Mouse (Mus musculus): ENCODE results near the gene Cacnb4. TPM values are rescaled to one million over a fixed set of nuclear protein-coding genes. Genes with fewer than 3 reads are reported as not detected.

Gene Cacnb4
- polyA plus RNA-seq, 1 experiment from 2014 or later: 0.30 TPM

- Histone ChIP-seq H3K4me3 (ENCODE audit: low read depth, low read length) (no peak overlapping the region), H3K9ac (ENCODE audit: low read depth, low read length) (no peak overlapping the region), H3K27me3 (ENCODE audit: control insufficient read depth, insufficient read depth, low read length) (no peaks in the 10 kb centered on the region), H3K36me3 (ENCODE audit: control insufficient read depth, insufficient read depth, low read length) (no peaks in the 10 kb centered on the region), H3K9me3 (replicated peaks; ENCODE audit: control insufficient read depth, low read length) (no peaks in the 10 kb centered on the region), H3K27ac (ENCODE audit: low read depth, low read length) (no peak overlapping the region), H3K4me1 (ENCODE audit: control insufficient read depth, insufficient read depth, low read length) (no peaks in the 10 kb centered on the region), H3K4me2 (no peak overlapping the region)
- WGBS (ENCODE audit: insufficient replicate concordance): 73% methylated on average over 5 of the region's 5 CpGs
- no peak for ATAC-seq (replicated peaks; ENCODE audit: insufficient number of reproducible peaks, low FRiP score, low TSS enrichment)
Observed at GRCm38 (mm10) chr2:52700352-52700751, 23.7 kb upstream of the Cacnb4 start.

GRCm38 (mm10) chr2:52694604-52695003 is 18.0 kb upstream of the Cacnb4 start:
- 84% methylated on average over 6 of the region's 6 CpGs for WGBS (ENCODE audit: insufficient replicate concordance)
- no peak for ATAC-seq (replicated peaks; ENCODE audit: insufficient number of reproducible peaks, low FRiP score, low TSS enrichment)
- Histone ChIP-seq H3K27ac (ENCODE audit: low read depth, low read length) (no peak overlapping the region), H3K36me3 (ENCODE audit: control insufficient read depth, insufficient read depth, low read length) (no peaks in the 10 kb centered on the region; the same call in 1 of the 2 replicates), H3K4me2 (no peak overlapping the region), H3K9ac (ENCODE audit: low read depth, low read length) (no peak overlapping the region), H3K9me3 (replicated peaks; ENCODE audit: control insufficient read depth, low read length) (no peaks in the 10 kb centered on the region), H3K4me1 (ENCODE audit: control insufficient read depth, insufficient read depth, low read length) (no peaks in the 10 kb centered on the region; the same call in 1 of the 2 replicates), H3K4me3 (ENCODE audit: low read depth, low read length) (no peak overlapping the region), H3K27me3 (ENCODE audit: control insufficient read depth, insufficient read depth, low read length) (no peaks in the 10 kb centered on the region)

GRCm38 (mm10) chr2:52691745-52692144 is 15.1 kb upstream of the Cacnb4 start:
- Histone ChIP-seq H3K4me2 (no peak overlapping the region), H3K27me3 (ENCODE audit: control insufficient read depth, insufficient read depth, low read length) (no peaks in the 10 kb centered on the region), H3K9ac (ENCODE audit: low read depth, low read length) (no peak overlapping the region), H3K9me3 (replicated peaks; ENCODE audit: control insufficient read depth, low read length) (no peaks in the 10 kb centered on the region), H3K36me3 (ENCODE audit: control insufficient read depth, insufficient read depth, low read length) (no peaks in the 10 kb centered on the region; the same call in 1 of the 2 replicates), H3K4me1 (ENCODE audit: control insufficient read depth, insufficient read depth, low read length) (no peaks in the 10 kb centered on the region; the same call in 1 of the 2 replicates), H3K4me3 (ENCODE audit: low read depth, low read length) (no peak overlapping the region), H3K27ac (ENCODE audit: low read depth, low read length) (no peak overlapping the region)
- no peak for ATAC-seq (replicated peaks; ENCODE audit: insufficient number of reproducible peaks, low FRiP score, low TSS enrichment)
- WGBS (ENCODE audit: insufficient replicate concordance): 70% methylated on average over 4 of the region's 4 CpGs

GRCm38 (mm10) chr2:52686601-52687000 is 10.0 kb upstream of the Cacnb4 start:
- 75% methylated on average over 6 of the region's 6 CpGs for whole genome bisulfite sequencing (ENCODE audit: insufficient replicate concordance)
- Histone ChIP-seq H3K27me3 (ENCODE audit: control insufficient read depth, insufficient read depth, low read length) (no peaks in the 10 kb centered on the region), H3K4me1 (ENCODE audit: control insufficient read depth, insufficient read depth, low read length) (no peaks in the 10 kb centered on the region), H3K9me3 (replicated peaks; ENCODE audit: control insufficient read depth, low read length) (no peaks in the 10 kb centered on the region), H3K27ac (ENCODE audit: low read depth, low read length) (no peak overlapping the region), H3K36me3 (ENCODE audit: control insufficient read depth, insufficient read depth, low read length) (no peaks in the 10 kb centered on the region), H3K4me2 (no peak overlapping the region), H3K9ac (ENCODE audit: low read depth, low read length) (no peak overlapping the region), H3K4me3 (ENCODE audit: low read depth, low read length) (no peak overlapping the region)
- ATAC-seq (replicated peaks; ENCODE audit: insufficient number of reproducible peaks, low FRiP score, low TSS enrichment): no peak

GRCm38 (mm10) chr2:52677589-52677988 is 958 bp upstream of the Cacnb4 start:
- Histone ChIP-seq H3K27me3 (ENCODE audit: control insufficient read depth, insufficient read depth, low read length) (peaks cover 16% of the 10 kb centered on the region), H3K27ac (ENCODE audit: low read depth, low read length) (no peak overlapping the region), H3K9ac (ENCODE audit: low read depth, low read length) (no peak overlapping the region), H3K4me2 (no peak overlapping the region), H3K4me1 (ENCODE audit: control insufficient read depth, insufficient read depth, low read length) (no peaks in the 10 kb centered on the region; the same call in 1 of the 2 replicates), H3K36me3 (ENCODE audit: control insufficient read depth, insufficient read depth, low read length) (no peaks in the 10 kb centered on the region), H3K4me3 (ENCODE audit: low read depth, low read length) (no peak overlapping the region), H3K9me3 (replicated peaks; ENCODE audit: control insufficient read depth, low read length) (no peaks in the 10 kb centered on the region)
- ATAC-seq (replicated peaks; ENCODE audit: insufficient number of reproducible peaks, low FRiP score, low TSS enrichment): no peak
- 65% methylated on average over 4 of the region's 4 CpGs for WGBS (ENCODE audit: insufficient replicate concordance)

- H3K4me1 ChIP-seq (ENCODE audit: control insufficient read depth, insufficient read depth, low read length): no peaks in the 10 kb centered on the region; the same call in 1 of the 2 replicates
- H3K27ac ChIP-seq (ENCODE audit: low read depth, low read length): no peak overlapping the region
- H3K9ac ChIP-seq (ENCODE audit: low read depth, low read length): no peak overlapping the region
- no peak for ATAC-seq (replicated peaks; ENCODE audit: insufficient number of reproducible peaks, low FRiP score, low TSS enrichment)
- H3K27me3 ChIP-seq (ENCODE audit: control insufficient read depth, insufficient read depth, low read length): peaks cover 16% of the 10 kb centered on the region
- H3K36me3 ChIP-seq (ENCODE audit: control insufficient read depth, insufficient read depth, low read length): no peaks in the 10 kb centered on the region
- H3K9me3 ChIP-seq (replicated peaks; ENCODE audit: control insufficient read depth, low read length): no peaks in the 10 kb centered on the region
- H3K4me2 ChIP-seq: peak overlapping the region; percentile 77
- H3K4me3 ChIP-seq (ENCODE audit: low read depth, low read length): no peak overlapping the region
- WGBS (ENCODE audit: insufficient replicate concordance): 9% methylated on average over 6 of the region's 6 CpGs
Observed at GRCm38 (mm10) chr2:52676913-52677303, 277 bp upstream of the Cacnb4 start.

- peak overlapping the region; percentile 70 for H3K4me3 ChIP-seq (ENCODE audit: low read depth, low read length)
- 2% methylated on average over 36 of the region's 42 CpGs for WGBS (ENCODE audit: insufficient replicate concordance)
- H3K9me3 ChIP-seq (replicated peaks; ENCODE audit: control insufficient read depth, low read length): no peaks in the 10 kb centered on the region
- no peaks in the 10 kb centered on the region; the same call in 1 of the 2 replicates for H3K4me1 ChIP-seq (ENCODE audit: control insufficient read depth, insufficient read depth, low read length)
- 0 out of 2 replicates have a peak, but pooled peaks have one; percentile 12 for ATAC-seq (replicated peaks; ENCODE audit: insufficient number of reproducible peaks, low FRiP score, low TSS enrichment)
- peak overlapping the region; percentile 77 for H3K4me2 ChIP-seq
- peak overlapping the region; percentile 66; the same call in 1 of the 2 replicates for H3K9ac ChIP-seq (ENCODE audit: low read depth, low read length)
- no peak overlapping the region for H3K27ac ChIP-seq (ENCODE audit: low read depth, low read length)
- H3K36me3 ChIP-seq (ENCODE audit: control insufficient read depth, insufficient read depth, low read length): no peaks in the 10 kb centered on the region
- H3K27me3 ChIP-seq (ENCODE audit: control insufficient read depth, insufficient read depth, low read length): peaks cover 16% of the 10 kb centered on the region
Observed at GRCm38 (mm10) chr2:52675278-52675987, 1.2 kb downstream of the Cacnb4 start.

GRCm38 (mm10) chr2:52674886-52675277 is 1.7 kb downstream of the Cacnb4 start:
- Histone ChIP-seq H3K27ac (ENCODE audit: low read depth, low read length) (no peak overlapping the region), H3K4me1 (ENCODE audit: control insufficient read depth, insufficient read depth, low read length) (no peaks in the 10 kb centered on the region; the same call in 1 of the 2 replicates), H3K4me3 (ENCODE audit: low read depth, low read length) (peak overlapping the region; percentile 70), H3K27me3 (ENCODE audit: control insufficient read depth, insufficient read depth, low read length) (peaks cover 16% of the 10 kb centered on the region), H3K4me2 (peak overlapping the region; percentile 77), H3K9ac (ENCODE audit: low read depth, low read length) (no peak overlapping the region), H3K36me3 (ENCODE audit: control insufficient read depth, insufficient read depth, low read length) (no peaks in the 10 kb centered on the region), H3K9me3 (replicated peaks; ENCODE audit: control insufficient read depth, low read length) (no peaks in the 10 kb centered on the region)
- WGBS (ENCODE audit: insufficient replicate concordance): 2% methylated on average over 19 of the region's 19 CpGs
- no peak for ATAC-seq (replicated peaks; ENCODE audit: insufficient number of reproducible peaks, low FRiP score, low TSS enrichment)

- WGBS (ENCODE audit: insufficient replicate concordance): 92% methylated on average over 1 of the region's 1 CpGs
- Histone ChIP-seq H3K27me3 (ENCODE audit: control insufficient read depth, insufficient read depth, low read length) (peaks cover 13% of the 10 kb centered on the region), H3K4me1 (ENCODE audit: control insufficient read depth, insufficient read depth, low read length) (no peaks in the 10 kb centered on the region; the same call in 1 of the 2 replicates), H3K4me3 (ENCODE audit: low read depth, low read length) (no peak overlapping the region), H3K36me3 (ENCODE audit: control insufficient read depth, insufficient read depth, low read length) (no peaks in the 10 kb centered on the region), H3K4me2 (no peak overlapping the region), H3K9me3 (replicated peaks; ENCODE audit: control insufficient read depth, low read length) (no peaks in the 10 kb centered on the region), H3K27ac (ENCODE audit: low read depth, low read length) (no peak overlapping the region), H3K9ac (ENCODE audit: low read depth, low read length) (no peak overlapping the region)
- no peak for ATAC-seq (replicated peaks; ENCODE audit: insufficient number of reproducible peaks, low FRiP score, low TSS enrichment)
Observed at GRCm38 (mm10) chr2:52673172-52673571, 3.5 kb downstream of the Cacnb4 start.
